Mouse (Mus musculus): Measurements from ENCODE around the gene Kcnq2.

DNA sequence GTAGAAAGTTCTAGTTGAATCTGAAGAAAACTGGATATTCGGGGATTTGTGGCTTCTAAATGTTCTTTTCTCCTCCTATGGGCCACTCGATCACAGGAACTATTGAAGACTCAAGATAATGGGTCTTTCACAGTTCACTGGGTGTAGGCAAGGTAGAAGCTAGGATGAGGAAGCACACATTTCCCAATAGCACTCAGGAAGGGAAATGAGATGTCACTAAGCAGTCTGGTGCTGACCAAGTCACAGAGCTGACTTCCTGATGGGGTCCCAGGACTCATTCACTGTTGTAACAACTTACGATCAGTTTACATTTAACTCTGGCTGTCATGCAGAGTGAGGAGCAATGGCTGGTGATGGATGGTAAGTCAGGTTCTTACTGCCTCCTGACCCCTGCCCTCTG lies 45.0 kb downstream of the Kcnq2 start:
- TF ChIP-seq ZC3H11A (IDR thresholded peaks at IDR 0.05; ENCODE audit: borderline replicate concordance, low read depth, low read length): no peak
- no peak for TF ChIP-seq CHD2 (IDR thresholded peaks at IDR 0.05; ENCODE audit: low read depth, low read length)
- TF ChIP-seq HCFC1 (IDR thresholded peaks at IDR 0.05; ENCODE audit: borderline replicate concordance, insufficient read depth, low read length): no peak
- TF ChIP-seq MAFK (IDR thresholded peaks at IDR 0.05; ENCODE audit: insufficient read depth, low read depth, low read length): no peak

Measured in ES-E14 (cell line).